Mouse (Mus musculus) myocyte (in vitro differentiated cells): ENCODE measurements at regions not wholly inside any gene's neighbourhood (a gene's known extent, or its start where the extent isn't known, plus 50 kb on each side); places are given as distances from the start of the nearest gene placed in this dataset.

Source experiments
- H3K27me3 ChIP-seq: one replicate; pipeline ENCODE4 v1.6.1; 2011; ENCODE audit not compliant: control insufficient read depth, insufficient read depth, insufficient read length
- H3K36me3 ChIP-seq: one replicate; pipeline ENCODE4 v1.6.1; 2011; ENCODE audit not compliant: control insufficient read depth, insufficient read depth
- H3K4me2 ChIP-seq: one replicate; pipeline ENCODE4 v1.6.1; 2011; ENCODE audit warnings: low read depth, control low read depth
- H3K4me3 ChIP-seq: one replicate; pipeline ENCODE4 v1.5.1; 2011; ENCODE audit warnings: mild to moderate bottlenecking, control low read depth, moderate library complexity
- H3K79me2 ChIP-seq: one replicate; pipeline ENCODE4 v1.6.1; 2011; ENCODE audit not compliant: control insufficient read depth, insufficient read depth
- H3ac ChIP-seq: one replicate; pipeline ENCODE4 v1.6.1; 2011; ENCODE audit not compliant: control insufficient read depth, insufficient read length
- CEBPB ChIP-seq: IDR thresholded peaks from 2 replicates; pipeline ENCODE4 v1.6.1; 2011; ENCODE audit warnings: mild to moderate bottlenecking, moderate library complexity; ENCODE audit not compliant: poor library complexity, insufficient read depth, severe bottlenecking
- E2F4 ChIP-seq: IDR thresholded peaks from one replicate; pipeline ENCODE4 v1.6.1; 2011; ENCODE audit warnings: mild to moderate bottlenecking, control low read depth, moderate library complexity; ENCODE audit not compliant: insufficient read depth
- POLR2A ChIP-seq: IDR thresholded peaks from one replicate; pipeline ENCODE4 v1.6.1; 2011; ENCODE audit warnings: low read depth, mild to moderate bottlenecking, control low read depth, moderate library complexity; ENCODE audit not compliant: insufficient read length
- REST ChIP-seq: IDR thresholded peaks from one replicate; pipeline ENCODE4 v1.6.1; 2011; ENCODE audit warnings: mild to moderate bottlenecking, control low read depth, moderate library complexity; ENCODE audit not compliant: insufficient read depth, insufficient read length
- SRF ChIP-seq: IDR thresholded peaks from one replicate; pipeline ENCODE4 v1.6.1; 2011; ENCODE audit warnings: low read depth; ENCODE audit not compliant: control insufficient read depth, insufficient read length
- USF1 ChIP-seq: IDR thresholded peaks from one replicate; pipeline ENCODE4 v1.6.1; 2011; ENCODE audit warnings: low read depth, mild to moderate bottlenecking, control low read depth, moderate library complexity

- no peaks in the 10 kb centered on the region for H3K79me2 ChIP-seq
- H3K36me3 ChIP-seq: no peaks in the 10 kb centered on the region
- no peak overlapping the region for H3K4me3 ChIP-seq
- H3K27me3 ChIP-seq: no peaks in the 10 kb centered on the region
- no peak overlapping the region for H3ac ChIP-seq
- H3K4me2 ChIP-seq: no peak overlapping the region
- no peak for TF ChIP-seq E2F4
- no peak for TF ChIP-seq SRF
- no peak for TF ChIP-seq POLR2A
- TF ChIP-seq USF1: no peak
- no peak for TF ChIP-seq CEBPB
- no peak for TF ChIP-seq REST
Measured at GRCm38 (mm10) chr1:168068003-168068919, 363.8 kb downstream of the Pbx1 start.

GRCm38 (mm10) chr1:168068920-168069590, 363.0 kb downstream of the Pbx1 start:
- Histone ChIP-seq H3K27me3 (no peaks in the 10 kb centered on the region), H3K79me2 (no peaks in the 10 kb centered on the region), H3K4me2 (no peak overlapping the region), H3K36me3 (no peaks in the 10 kb centered on the region), H3K4me3 (no peak overlapping the region), H3ac (no peak overlapping the region)
- TF ChIP-seq USF1: no peak
